Mouse (Mus musculus) limb, embryonic 13.5 days (tissue): Measurements from ENCODE around the gene Shank1. TPM values are rescaled to one million over a fixed set of nuclear protein-coding genes. Genes with fewer than 3 reads are reported as not detected.
A peak's percentile ranks its signal among the peaks of the same experiment; 100 is the strongest.
"Not testable (repeated sequence)": the region's sequence is repeated elsewhere in the genome, so short reads cannot be mapped to it uniquely, and the experiment has no call there.

ENCODE experiments used
- ATAC-seq: fragments of 200-750 bp; cut with Nextera tagmentation; 2 replicates; pipeline ENCODE4 v1.8.0; 2017; ENCODE audit warnings: low read depth, moderate number of reproducible peaks, moderate TSS enrichment; ENCODE audit not compliant: low FRiP score
- H3K27ac ChIP-seq: fragments of 300-500 bp; sonication (generic); 2 replicates; pipeline ENCODE4 v1.5.1; 2015; ENCODE audit warnings: inconsistent platforms, mild to moderate bottlenecking, moderate library complexity
- H3K27me3 ChIP-seq: fragments of 300-500 bp; sonication (generic); 2 replicates; pipeline ENCODE4 v1.6.1; 2015; ENCODE audit warnings: mild to moderate bottlenecking, inconsistent platforms
- H3K36me3 ChIP-seq: fragments of 300-500 bp; sonication (generic); 2 replicates; pipeline ENCODE4 v1.6.1; 2015; ENCODE audit warnings: inconsistent platforms, mild to moderate bottlenecking, moderate library complexity
- H3K4me1 ChIP-seq: fragments of 300-500 bp; sonication (generic); 2 replicates; pipeline ENCODE4 v1.6.1; 2015; ENCODE audit warnings: inconsistent platforms
- H3K4me2 ChIP-seq: fragments of 300-500 bp; sonication (generic); replicated peaks from 2 replicates; pipeline ENCODE4 v1.6.1; 2015; ENCODE audit warnings: inconsistent platforms, mild to moderate bottlenecking, moderate library complexity
- H3K4me3 ChIP-seq: fragments of 300-500 bp; sonication (generic); 2 replicates; pipeline ENCODE4 v1.5.1; 2015; ENCODE audit warnings: moderate library complexity, mild to moderate bottlenecking, inconsistent platforms
- H3K9ac ChIP-seq: fragments of 300-500 bp; sonication (generic); 2 replicates; pipeline ENCODE4 v1.6.1; 2015; ENCODE audit warnings: mild to moderate bottlenecking, inconsistent platforms
- H3K9me3 ChIP-seq: fragments of 300-500 bp; sonication (generic); 2 replicates; pipeline ENCODE4 v1.6.1; 2016; ENCODE audit warnings: inconsistent platforms
- WGBS: fragments of 180-500 bp; shearing (Covaris S2); methylation state at CpG from one replicate; pipeline ENCODE4 v1.1.7; 2015; 5-methylcytosine and 5-hydroxymethylcytosine counted together
- polyA plus RNA-seq: library from polyadenylated mRNA; unstranded; fragments of >200 nt; fragmentation: Nextera tagmentation; extraction: Ambion mirVana; gene quantifications from 2 replicates; pipeline ENCODE4 v1.2.1, GENCODE M21; 2015

Gene Shank1
- polyA plus RNA-seq, 1 experiment from 2014 or later, result 3.3 TPM

GRCm38 (mm10) chr7:44276461-44277249 is 33.4 kb upstream of the Shank1 start:
- no peak for ATAC-seq
- WGBS, result 73% methylated on average over 10 of the region's 10 CpGs

GRCm38 (mm10) chr7:44277250-44277622 is 32.8 kb upstream of the Shank1 start:
- Histone ChIP-seq H3K36me3 (no peaks in the 10 kb centered on the region), H3K27me3 (peaks cover 50% of the 10 kb centered on the region), H3K27ac (no peak overlapping the region), H3K4me1 (no peaks in the 10 kb centered on the region), H3K4me3 (no peak overlapping the region), H3K9ac (no peak overlapping the region), H3K9me3 (peaks cover 5% of the 10 kb centered on the region; the same call in 1 of the 2 replicates), H3K4me2 (no peak overlapping the region)
- no peak for ATAC-seq
- WGBS, result 48% methylated on average over 2 of the region's 2 CpGs

More at GRCm38 (mm10) chr7:44276461-44277249, 33.4 kb upstream of the Shank1 start:
- Histone ChIP-seq H3K36me3 (no peaks in the 10 kb centered on the region), H3K9ac (no peak overlapping the region), H3K27ac (no peak overlapping the region), H3K4me2 (no peak overlapping the region), H3K9me3 (peaks cover 5% of the 10 kb centered on the region; the same call in 1 of the 2 replicates), H3K4me1 (no peaks in the 10 kb centered on the region), H3K4me3 (no peak overlapping the region), H3K27me3 (peaks cover 50% of the 10 kb centered on the region)

- H3K4me3 ChIP-seq, result no peak overlapping the region
- H3K27me3 ChIP-seq, result peaks cover 15% of the 10 kb centered on the region
- H3K9me3 ChIP-seq, result peaks cover 5% of the 10 kb centered on the region; the same call in 1 of the 2 replicates
- ATAC-seq, result no peak
- 63% methylated on average over 1 of the region's 1 CpGs for WGBS
- H3K9ac ChIP-seq, result no peak overlapping the region
- H3K36me3 ChIP-seq, result no peaks in the 10 kb centered on the region
- no peaks in the 10 kb centered on the region for H3K4me1 ChIP-seq
- H3K4me2 ChIP-seq, result no peak overlapping the region
- no peak overlapping the region for H3K27ac ChIP-seq
Observed at GRCm38 (mm10) chr7:44280959-44281358, 29.1 kb upstream of the Shank1 start.

DNA sequence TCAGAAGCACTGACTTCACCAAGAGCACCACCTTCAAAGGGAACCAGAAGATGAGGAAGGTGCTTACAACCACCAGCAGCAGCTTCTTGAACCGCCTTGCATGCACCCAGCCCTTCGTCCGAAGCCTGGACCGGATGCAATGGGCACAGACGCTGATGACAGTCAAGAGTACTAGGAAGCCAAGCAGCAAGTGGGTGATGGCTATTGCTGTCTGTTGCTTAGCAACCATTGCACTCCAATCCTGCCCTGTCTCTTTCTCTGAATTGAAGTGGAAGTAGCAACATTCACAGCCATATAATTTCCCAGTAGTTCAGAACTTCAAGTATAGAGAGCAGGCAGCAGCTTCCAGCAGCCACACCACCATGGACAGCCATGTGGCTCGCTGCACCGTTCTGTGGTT is 28.5 kb upstream of the Shank1 start:
- WGBS, result 80% methylated on average over 7 of the region's 7 CpGs
- no peak for ATAC-seq

DNA sequence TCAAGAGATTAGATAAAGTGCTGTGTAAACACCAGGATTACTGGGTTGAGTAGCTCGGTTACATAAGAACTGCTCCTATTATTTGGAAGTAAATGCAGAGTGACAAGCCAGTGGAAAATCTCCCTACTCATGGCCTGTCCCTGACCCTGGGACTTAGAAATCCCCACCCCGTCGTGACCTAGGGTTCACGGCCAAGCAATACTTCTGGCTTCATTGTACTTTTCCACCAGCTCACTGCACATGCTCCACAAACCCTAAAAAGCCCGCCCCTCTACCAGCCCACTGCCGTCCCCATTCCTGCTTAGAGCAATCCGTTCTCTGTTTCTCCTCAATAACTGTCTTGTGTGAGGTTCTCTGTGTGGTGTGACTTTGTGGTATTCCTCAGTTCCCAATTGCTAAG is 22.3 kb upstream of the Shank1 start:
- no peak overlapping the region for H3K4me3 ChIP-seq
- no peak overlapping the region for H3K27ac ChIP-seq
- no peak overlapping the region for H3K9ac ChIP-seq
- ATAC-seq, result no peak
- H3K36me3 ChIP-seq, result no peaks in the 10 kb centered on the region
- H3K4me2 ChIP-seq, result no peak overlapping the region
- 0 out of 2 replicates have a peak, but pooled peaks cover 2% of the 10 kb centered on the region for H3K27me3 ChIP-seq
- no peaks in the 10 kb centered on the region for H3K9me3 ChIP-seq
- H3K4me1 ChIP-seq, result no peaks in the 10 kb centered on the region
- 75% methylated on average over 7 of the region's 7 CpGs for WGBS

More for the DNA sequence above, 28.5 kb upstream of the Shank1 start:
- no peaks in the 10 kb centered on the region for H3K4me1 ChIP-seq
- peaks cover 5% of the 10 kb centered on the region; the same call in 1 of the 2 replicates for H3K9me3 ChIP-seq
- H3K9ac ChIP-seq, result no peak overlapping the region
- H3K36me3 ChIP-seq, result no peaks in the 10 kb centered on the region
- H3K4me3 ChIP-seq, result no peak overlapping the region
- H3K27ac ChIP-seq, result no peak overlapping the region
- H3K4me2 ChIP-seq, result no peak overlapping the region
- peaks cover 12% of the 10 kb centered on the region; the same call in 1 of the 2 replicates for H3K27me3 ChIP-seq

DNA sequence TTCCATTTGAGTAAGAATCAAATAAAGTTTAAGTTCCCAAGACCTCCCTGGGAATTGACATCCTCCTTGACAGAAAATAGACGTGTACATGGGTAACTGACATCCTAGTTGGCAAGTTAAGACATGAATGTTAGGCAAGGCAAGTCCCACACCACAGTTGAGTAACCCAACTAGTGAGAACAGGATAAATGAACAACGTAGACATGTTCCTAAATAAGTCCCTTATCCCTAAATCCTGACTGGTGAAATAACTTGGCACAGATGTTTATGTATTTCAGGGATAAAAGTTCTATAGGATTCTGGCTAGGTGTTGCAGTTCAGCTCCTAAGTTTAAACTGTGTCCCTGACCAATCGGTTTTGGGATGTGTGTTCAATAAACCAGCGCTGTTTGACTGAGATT is 19.1 kb upstream of the Shank1 start:
- WGBS, result 77% methylated on average over 4 of the region's 4 CpGs

DNA sequence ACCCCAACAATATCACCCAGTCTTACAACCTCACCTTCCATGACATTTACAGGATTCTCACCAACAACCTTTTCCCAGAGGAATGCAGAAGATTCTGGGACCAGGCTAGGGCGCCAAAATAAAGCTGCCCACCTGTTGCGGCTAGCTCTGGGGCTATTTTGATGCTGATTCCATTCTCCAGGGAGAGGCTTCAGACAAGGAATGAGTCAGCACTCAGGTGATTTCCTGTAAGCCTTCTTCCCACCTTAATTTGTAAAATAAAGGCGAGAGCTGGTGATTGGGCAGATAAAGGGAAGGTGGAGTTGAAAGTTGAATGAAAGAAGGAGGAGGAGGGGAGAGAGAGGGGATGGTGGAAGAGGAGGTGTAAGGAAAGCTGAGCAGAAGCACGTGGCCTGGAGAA is 18.6 kb upstream of the Shank1 start:
- Histone ChIP-seq H3K36me3 (no peaks in the 10 kb centered on the region), H3K27me3 (0 out of 2 replicates have a peak, but pooled peaks cover 2% of the 10 kb centered on the region), H3K4me3 (no peak overlapping the region), H3K9ac (no peak overlapping the region), H3K27ac (no peak overlapping the region), H3K4me2 (no peak overlapping the region), H3K4me1 (no peaks in the 10 kb centered on the region), H3K9me3 (no peaks in the 10 kb centered on the region)
- ATAC-seq, result no peak
- 58% methylated on average over 4 of the region's 4 CpGs for WGBS

More for the DNA sequence above, 19.1 kb upstream of the Shank1 start:
- 0 out of 2 replicates have a peak, but pooled peaks cover 2% of the 10 kb centered on the region for H3K27me3 ChIP-seq
- H3K36me3 ChIP-seq, result no peaks in the 10 kb centered on the region
- H3K4me3 ChIP-seq, result no peak overlapping the region
- H3K9ac ChIP-seq, result no peak overlapping the region
- H3K27ac ChIP-seq, result no peak overlapping the region
- no peaks in the 10 kb centered on the region for H3K9me3 ChIP-seq
- ATAC-seq, result no peak
- H3K4me2 ChIP-seq, result no peak overlapping the region
- no peaks in the 10 kb centered on the region for H3K4me1 ChIP-seq

GRCm38 (mm10) chr7:44297501-44297900 is 12.6 kb upstream of the Shank1 start:
- not testable (repeated sequence) for H3K36me3 ChIP-seq, H3K27ac ChIP-seq, H3K4me3 ChIP-seq, ATAC-seq, H3K9me3 ChIP-seq, H3K27me3 ChIP-seq, H3K4me2 ChIP-seq, H3K9ac ChIP-seq, H3K4me1 ChIP-seq
- 83% methylated on average over 2 of the region's 2 CpGs for WGBS

GRCm38 (mm10) chr7:44303346-44304340 is 6.4 kb upstream of the Shank1 start:
- no peaks in the 10 kb centered on the region for H3K36me3 ChIP-seq
- peaks cover 41% of the 10 kb centered on the region for H3K4me1 ChIP-seq
- H3K9ac ChIP-seq, result peak overlapping the region; percentile 95
- peak overlapping the region; percentile 79 for H3K4me2 ChIP-seq
- H3K4me3 ChIP-seq, result peak overlapping the region; percentile 73
- H3K27me3 ChIP-seq, result peaks cover 5% of the 10 kb centered on the region; the same call in 1 of the 2 replicates
- ATAC-seq, result no peak
- H3K9me3 ChIP-seq, result no peaks in the 10 kb centered on the region
- peak overlapping the region; percentile 94 for H3K27ac ChIP-seq
- WGBS, result 86% methylated on average over 14 of the region's 14 CpGs

DNA sequence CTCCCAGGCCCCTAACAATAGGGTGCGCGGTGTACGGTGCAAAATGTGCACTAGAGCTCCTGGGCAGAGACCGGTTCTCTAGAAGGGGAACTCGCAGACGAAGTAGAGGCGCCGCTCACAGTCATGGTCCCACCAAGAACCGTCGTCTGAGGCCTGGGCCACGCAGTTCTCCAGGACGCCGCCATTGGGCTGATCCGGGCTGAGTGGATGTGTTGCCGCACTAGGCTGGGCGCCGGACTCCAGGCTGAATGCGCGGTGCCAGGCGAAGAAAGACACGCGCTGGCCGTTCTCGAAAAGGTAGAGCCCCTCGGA is 5.6 kb upstream of the Shank1 start:
- peak overlapping the region; percentile 73 for H3K4me3 ChIP-seq
- peak; percentile 9 for ATAC-seq
- H3K9me3 ChIP-seq, result no peaks in the 10 kb centered on the region
- peak overlapping the region; percentile 79 for H3K4me2 ChIP-seq
- H3K4me1 ChIP-seq, result peaks cover 44% of the 10 kb centered on the region
- under 1% methylated on average over 25 of the region's 25 CpGs for WGBS
- peaks cover 11% of the 10 kb centered on the region for H3K27me3 ChIP-seq
- H3K27ac ChIP-seq, result peak overlapping the region; percentile 94
- peak overlapping the region; percentile 95 for H3K9ac ChIP-seq
- H3K36me3 ChIP-seq, result no peaks in the 10 kb centered on the region

- WGBS, result under 1% methylated on average over 49 of the region's 49 CpGs
- Histone ChIP-seq H3K9ac (peak overlapping the region; percentile 95), H3K9me3 (no peaks in the 10 kb centered on the region), H3K27me3 (peaks cover 14% of the 10 kb centered on the region), H3K36me3 (no peaks in the 10 kb centered on the region), H3K4me2 (peak overlapping the region; percentile 79), H3K4me1 (peaks cover 47% of the 10 kb centered on the region), H3K4me3 (peak overlapping the region; percentile 73), H3K27ac (peak overlapping the region; percentile 94)
- peak; percentile 93 for ATAC-seq
Observed at GRCm38 (mm10) chr7:44304775-44305641, 5.0 kb upstream of the Shank1 start.
